Mouse (Mus musculus) ES-E14 (cell line): Measurements from ENCODE around the gene Htr1a. TPM values are rescaled to one million over a fixed set of nuclear protein-coding genes. Genes with fewer than 3 reads are reported as not detected.

Experiments
- DNase-seq: peaks from one replicate; pipeline ENCODE4 v3.0.0-alpha.2; 2013; ENCODE audit warnings: low read depth, low spot score
- H3K27ac ChIP-seq: 2 replicates; pipeline ENCODE4 v1.5.1; 2012; ENCODE audit warnings: low read depth, mild to moderate bottlenecking, low read length, moderate library complexity, mixed read lengths; ENCODE audit not compliant: poor library complexity, insufficient read depth, severe bottlenecking
- H3K36me3 ChIP-seq: 2 replicates; pipeline ENCODE4 v1.6.1; 2012; ENCODE audit warnings: mild to moderate bottlenecking, low read length, moderate library complexity, mixed read lengths; ENCODE audit not compliant: control insufficient read depth, poor library complexity, insufficient read depth, severe bottlenecking
- H3K4me1 ChIP-seq, 2 experiments: fragments of 150-350 bp in 1 of 2; sonication (generic) in 1 of 2; 2 replicates each; pipeline ENCODE4 v1.6.1; 2012; ENCODE audit warnings: low read length in 2 of 2, mild to moderate bottlenecking in 1 of 2, mixed read lengths in 1 of 2; ENCODE audit not compliant: control insufficient read depth in 2 of 2, insufficient read depth in 2 of 2, poor library complexity in 1 of 2
- H3K4me3 ChIP-seq, 2 experiments: fragments of 150-350 bp in 1 of 2; sonication (generic) in 1 of 2; 2 replicates each; pipeline ENCODE4 v1.5.1; 2012; ENCODE audit warnings: low read length in 2 of 2, low read depth in 1 of 2, mild to moderate bottlenecking in 1 of 2, mixed read lengths in 1 of 2; ENCODE audit not compliant: insufficient read depth in 1 of 2, poor library complexity in 1 of 2, severe bottlenecking in 1 of 2
- H3K9ac ChIP-seq: 2 replicates; pipeline ENCODE4 v1.6.1; 2012; ENCODE audit warnings: low read depth, mild to moderate bottlenecking, low read length, mixed read lengths; ENCODE audit not compliant: poor library complexity, insufficient read depth, severe bottlenecking
- H3K9me3 ChIP-seq: fragments of 150-350 bp; sonication (generic); 2 replicates; pipeline ENCODE4 v1.6.1; 2012; ENCODE audit warnings: low read depth, mild to moderate bottlenecking, low read length; ENCODE audit not compliant: control insufficient read depth, insufficient read depth
- CHD2 ChIP-seq: IDR thresholded peaks from 2 replicates; pipeline ENCODE4 v1.6.1; 2014; ENCODE audit warnings: mild to moderate bottlenecking, low read depth, low read length, inconsistent platforms
- HCFC1 ChIP-seq: IDR thresholded peaks from 2 replicates; pipeline ENCODE4 v1.6.1; 2012; ENCODE audit warnings: low read length, inconsistent platforms, borderline replicate concordance; ENCODE audit not compliant: insufficient read depth
- MAFK ChIP-seq: IDR thresholded peaks from 2 replicates; pipeline ENCODE4 v1.6.1; 2014; ENCODE audit warnings: mild to moderate bottlenecking, low read depth, low read length, inconsistent platforms; ENCODE audit not compliant: insufficient read depth
- ZC3H11A ChIP-seq: IDR thresholded peaks from 2 replicates; pipeline ENCODE4 v1.6.1; 2012; ENCODE audit warnings: low read depth, mild to moderate bottlenecking, inconsistent platforms, low read length, borderline replicate concordance
- ZNF384 ChIP-seq: IDR thresholded peaks from 2 replicates; pipeline ENCODE4 v1.6.1; 2012; ENCODE audit warnings: low read depth, low read length, inconsistent platforms
- in situ Hi-C, 2 experiments: fragments of 600-800 bp; cut with MboI; formaldehyde crosslinking; loops; one replicate each; pipeline ENCODE4 v1.15.1; 2025; ENCODE audit warnings: low sequenced_read_pairs in 2 of 2, inconsistent platforms in 1 of 2; ENCODE audit not compliant: unreplicated experiment in 2 of 2
- total RNA-seq: library from RNA; depleted of rRNA; stranded (reverse); fragments of 300-350 nt; gene quantifications from 2 replicates; pipeline ENCODE4 v1.2.3, GENCODE M21; 2012; rRNA removed

Gene Htr1a
- not detected in 2 replicates for total RNA-seq

DNA sequence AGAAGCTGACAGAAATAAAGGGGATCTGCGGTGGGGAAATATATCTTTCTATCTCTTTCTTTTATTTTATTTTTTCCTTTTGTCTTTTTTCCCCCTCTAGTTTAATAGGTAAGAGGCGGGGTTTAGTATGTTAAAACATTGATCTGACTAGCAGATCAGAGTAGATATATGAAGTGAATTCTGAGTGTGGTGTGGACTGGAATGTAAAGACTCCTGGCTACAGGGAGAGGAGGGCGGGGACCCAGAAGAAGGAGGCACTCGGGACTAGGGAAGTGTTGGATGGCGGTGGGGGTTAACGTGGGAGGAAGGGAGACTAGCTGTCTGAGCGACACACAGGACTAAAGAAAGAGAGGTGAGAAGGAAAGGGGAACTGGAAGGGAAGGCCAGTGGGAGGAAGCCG, at the start of gene Htr1a:
TSS of gene Htr1a (plus strand) at position 301 of the 400 bp plus-strand sequence.
- H3K9ac ChIP-seq: no peak within 1 kb of the TSS
- TF ChIP-seq MAFK (no peak), CHD2 (no peak), HCFC1 (no peak), ZC3H11A (no peak)
- H3K36me3 ChIP-seq: no peaks in the 10 kb centered on the region
- no peak for DNase-seq
- in situ Hi-C loops: loop anchor here in 1 of 2 experiments (25.0 kb wide), 1 partner anchor 1269 kb away; no protein-coding TSS in a partner anchor
- peak within 1 kb of the TSS; percentile 63 to 64 for H3K4me3 ChIP-seq
- H3K27ac ChIP-seq: no peak within 1 kb of the TSS
- H3K9me3 ChIP-seq: no peaks in the 10 kb centered on the region
- peaks cover 0 to 6% of the 10 kb centered on the region in 2 experiments; a peak in 1 of 4 replicates for H3K4me1 ChIP-seq

DNA sequence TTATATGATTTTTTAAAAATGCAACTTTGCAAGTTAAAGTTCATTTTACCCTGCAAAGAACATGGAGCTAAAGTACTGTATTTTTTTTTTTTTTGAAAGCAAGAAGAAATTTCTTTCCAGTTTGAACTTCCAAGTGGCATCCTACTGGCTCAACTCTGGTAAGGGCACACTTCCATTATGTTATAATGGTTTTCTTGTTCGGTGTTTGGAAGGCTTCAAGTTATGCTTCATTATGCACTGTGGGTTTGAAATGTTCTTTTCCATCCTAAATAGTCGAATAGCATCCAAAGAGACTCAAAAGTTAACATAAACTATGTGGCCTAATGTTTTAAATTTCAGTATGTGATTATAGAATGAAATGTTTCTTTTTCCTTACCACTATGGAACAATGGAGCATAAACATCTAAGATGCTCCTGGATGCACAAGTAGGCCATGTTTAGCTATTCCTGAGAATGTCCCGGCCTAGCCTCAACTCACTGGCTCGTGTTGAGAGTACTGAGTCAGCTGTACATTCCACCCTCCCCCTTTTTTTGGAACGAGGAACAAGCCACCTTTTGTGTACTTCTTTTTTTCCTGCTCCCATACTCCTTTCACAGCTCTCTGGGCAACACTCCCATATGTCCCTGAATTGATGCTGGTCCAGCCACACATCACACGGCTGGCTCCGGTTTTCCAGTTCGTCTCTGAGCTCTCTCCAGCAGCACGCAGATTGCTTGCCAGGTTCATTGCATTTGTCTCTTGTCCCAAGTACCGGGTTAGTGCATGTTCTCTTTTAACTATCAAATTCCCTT, 31.7 kb upstream of the Htr1a start:
- DNase-seq: no peak
- TF ChIP-seq HCFC1 (no peak), MAFK (no peak), CHD2 (no peak), ZC3H11A (no peak), ZNF384 (no peak)

DNA sequence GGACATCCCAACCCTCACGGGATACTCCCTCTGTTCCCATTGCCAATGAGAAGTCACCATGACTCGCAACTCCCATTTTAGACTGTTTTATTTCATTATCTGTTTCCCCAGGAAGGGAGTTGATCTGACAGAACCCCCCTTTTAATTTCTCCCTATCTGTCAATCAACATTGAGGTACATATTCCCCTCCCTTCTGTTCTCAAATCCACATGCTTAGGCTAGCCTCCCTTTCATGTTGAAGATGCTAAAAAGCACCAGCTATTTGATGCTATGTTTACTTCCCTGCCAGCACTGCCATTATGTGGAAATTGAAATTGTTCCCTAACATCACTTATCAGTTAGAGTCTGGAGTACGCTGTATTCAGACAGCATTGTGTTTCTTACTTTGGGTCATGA, 31.1 kb upstream of the Htr1a start:
- in situ Hi-C loops: no loop called here
- H3K4me1 ChIP-seq: no peaks in the 10 kb centered on the region
- TF ChIP-seq ZC3H11A (no peak), ZNF384 (no peak), HCFC1 (no peak), CHD2 (no peak), MAFK (no peak)

More for the DNA sequence above, 31.7 kb upstream of the Htr1a start:
- H3K9ac ChIP-seq: no peak overlapping the region
- in situ Hi-C loops: no loop called here
- no peak overlapping the region for H3K27ac ChIP-seq
- no peaks in the 10 kb centered on the region for H3K9me3 ChIP-seq
- H3K4me3 ChIP-seq: no peak overlapping the region
- no peaks in the 10 kb centered on the region for H3K36me3 ChIP-seq
- H3K4me1 ChIP-seq: no peaks in the 10 kb centered on the region

DNA sequence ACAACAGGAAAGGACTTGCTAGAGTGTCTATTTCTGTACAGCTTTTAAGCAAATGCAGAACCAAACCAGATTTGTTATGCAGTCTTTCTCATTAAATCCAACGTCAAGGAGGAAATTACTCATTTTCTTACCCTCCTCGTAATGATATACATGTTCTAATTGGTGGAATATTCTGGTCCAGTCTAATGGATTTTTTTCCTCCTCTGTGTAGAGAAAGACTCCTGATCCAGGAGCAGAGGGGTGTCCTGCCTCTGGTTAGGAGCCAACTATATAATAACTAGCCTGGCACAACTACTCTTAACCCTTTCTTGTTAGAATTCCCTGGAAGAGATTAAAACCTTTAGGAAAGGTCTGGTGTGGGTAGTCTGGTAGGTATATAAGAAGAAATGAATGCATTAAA, 10.3 kb upstream of the Htr1a start:
- no peak for DNase-seq
- H3K9me3 ChIP-seq: no peaks in the 10 kb centered on the region
- no peak overlapping the region for H3K27ac ChIP-seq
- no peak overlapping the region for H3K4me3 ChIP-seq
- no peak for TF ChIP-seq CHD2
- TF ChIP-seq ZC3H11A: no peak
- no peak for TF ChIP-seq MAFK
- no peak for TF ChIP-seq ZNF384
- TF ChIP-seq HCFC1: no peak
- in situ Hi-C loops: loop anchor here in 1 of 2 experiments (25.0 kb wide), 1 partner anchor 1279 kb away; no protein-coding TSS in a partner anchor
- H3K36me3 ChIP-seq: no peaks in the 10 kb centered on the region
- no peaks in the 10 kb centered on the region for H3K4me1 ChIP-seq
- H3K9ac ChIP-seq: no peak overlapping the region

More for the DNA sequence above, 31.1 kb upstream of the Htr1a start:
- H3K36me3 ChIP-seq: no peaks in the 10 kb centered on the region
- DNase-seq: no peak
- H3K9me3 ChIP-seq: no peaks in the 10 kb centered on the region
- H3K27ac ChIP-seq: no peak overlapping the region
- no peak overlapping the region for H3K4me3 ChIP-seq
- no peak overlapping the region for H3K9ac ChIP-seq
